Mouse (Mus musculus) spleen, postnatal 36 days (tissue): ENCODE results near the gene Gm2a.

ENCODE experiments used
- DNase-seq, 2 experiments: peaks; one replicate each; pipeline ENCODE4 v3.0.0; 2022; ENCODE audit warnings: low spot score in 2 of 2, mixed read lengths in 1 of 2

The Gm2a gene

DNA sequence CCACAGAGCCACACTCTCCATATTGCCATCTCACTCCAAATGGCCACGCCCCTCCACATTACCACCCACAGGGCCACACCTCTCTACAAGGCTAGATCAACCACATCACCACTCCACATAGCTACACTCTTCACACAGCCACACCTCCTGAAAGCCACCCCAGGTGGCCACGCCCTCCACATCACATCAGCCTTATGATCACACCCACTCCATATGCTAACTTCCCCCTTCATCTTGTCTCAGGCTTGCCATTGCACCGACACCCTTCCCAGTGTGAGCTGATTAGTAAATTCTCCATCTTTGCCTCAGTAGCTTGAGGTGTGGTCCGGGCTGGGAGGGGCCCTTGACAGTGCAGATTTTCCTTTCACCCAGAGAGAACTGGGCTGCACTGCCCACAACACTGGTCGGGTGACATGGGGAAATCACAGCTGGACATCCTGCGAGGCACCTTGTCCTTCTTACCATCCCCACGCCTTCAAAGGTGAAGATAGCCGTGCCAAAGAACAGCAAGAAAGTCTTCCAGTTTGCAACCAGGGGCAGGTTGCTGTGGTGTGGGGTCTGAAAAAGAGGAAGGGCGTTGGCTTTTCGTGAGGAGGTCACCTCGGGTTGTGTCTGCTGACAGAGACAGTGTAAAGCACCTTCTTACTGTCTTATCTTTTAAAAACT lies 33.3 kb downstream of the Gm2a start:
- peak; percentile 78 to 88 for DNase-seq

DNA sequence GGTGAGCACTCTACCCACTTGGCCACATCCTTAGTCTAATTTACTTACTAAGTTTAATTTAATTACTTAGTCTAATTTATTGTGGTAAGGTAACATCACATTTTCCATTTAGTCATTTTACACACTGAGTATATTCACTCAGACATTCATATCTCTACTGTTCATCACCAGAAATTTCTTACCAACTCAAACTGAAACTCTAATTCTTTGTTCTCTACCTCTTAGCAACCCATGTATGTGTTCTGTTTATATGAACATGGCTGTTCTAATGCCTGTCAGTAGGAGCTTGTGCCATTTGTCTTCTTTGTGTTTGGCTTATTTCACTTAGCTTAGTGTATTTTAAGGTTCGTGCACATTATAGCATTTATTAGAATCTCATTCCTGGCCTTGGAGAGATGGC lies 34.0 kb downstream of the Gm2a start:
- no peak for DNase-seq

- DNase-seq = no peak
These were observed 35.3 kb downstream of the Gm2a start for GRCm38 (mm10) chr11:55133204-55133603.

GRCm38 (mm10) chr11:55134407-55134806 lies 36.5 kb downstream of the Gm2a start:
- DNase-seq = no peak

- no peak for DNase-seq
These were observed 37.0 kb downstream of the Gm2a start for GRCm38 (mm10) chr11:55134871-55135270.

- peak; percentile 89 to 92 for DNase-seq
These were observed 39.0 kb downstream of the Gm2a start for GRCm38 (mm10) chr11:55136770-55137547.

DNA sequence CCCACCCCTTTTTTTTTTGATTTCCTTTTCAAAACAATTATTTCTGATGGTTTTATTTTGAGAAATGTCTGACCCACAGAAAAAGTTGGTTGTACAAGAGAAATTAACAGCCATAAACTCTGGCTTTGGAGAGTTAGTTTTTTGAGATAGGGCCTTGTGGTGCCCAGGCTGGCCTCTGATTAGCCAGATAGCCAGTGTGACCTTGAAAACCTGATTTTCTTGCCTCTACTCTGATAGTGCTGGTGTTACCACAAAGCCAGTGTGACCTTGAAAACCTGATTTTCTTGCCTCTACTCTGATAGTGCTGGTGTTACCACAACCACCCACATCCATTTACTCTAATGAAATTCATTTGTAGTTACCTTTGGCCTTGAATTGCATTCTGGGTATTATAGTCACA lies 39.7 kb downstream of the Gm2a start:
- DNase-seq = no peak

- DNase-seq = no peak
These were observed 43.6 kb downstream of the Gm2a start for GRCm38 (mm10) chr11:55141502-55141901.

DNA sequence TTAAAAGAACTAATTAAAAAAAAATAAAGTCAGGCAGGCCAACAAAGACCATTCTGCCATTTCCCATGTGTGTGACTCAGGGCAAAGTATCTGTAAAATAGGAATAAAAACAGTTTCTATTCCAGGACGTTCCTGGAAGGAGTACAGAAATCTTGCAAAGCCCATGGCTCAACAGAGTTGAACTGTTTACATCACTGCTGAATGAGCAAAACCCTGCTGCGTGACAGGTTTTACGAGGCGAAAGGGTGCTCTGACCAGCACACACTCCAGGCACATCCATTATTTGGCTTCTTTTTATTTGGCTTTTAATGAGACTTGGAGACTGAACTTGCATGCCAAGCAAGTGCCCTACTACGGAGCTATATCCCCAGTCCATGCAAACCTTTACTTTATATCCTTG lies 46.1 kb downstream of the Gm2a start:
- DNase-seq = no peak

DNA sequence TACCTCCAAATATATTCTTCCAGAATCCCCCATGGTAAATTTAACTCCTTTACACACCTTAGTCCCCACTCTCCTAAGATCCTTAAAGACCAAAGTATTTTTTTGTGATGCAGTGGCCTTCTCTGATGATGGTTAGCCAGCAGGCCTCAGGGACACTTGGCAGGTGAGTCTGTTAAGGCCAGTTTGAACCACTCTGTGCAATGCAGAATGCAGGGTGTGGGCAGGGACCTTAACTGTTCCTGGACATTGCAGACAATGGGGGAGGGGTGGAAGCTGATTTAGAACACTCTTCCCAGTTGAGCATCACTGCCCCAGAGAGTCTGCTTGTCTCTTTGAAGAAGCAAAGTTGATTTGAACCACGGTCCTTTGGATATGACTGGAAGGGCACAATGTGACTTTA lies 48.9 kb downstream of the Gm2a start:
- DNase-seq = no peak

DNA sequence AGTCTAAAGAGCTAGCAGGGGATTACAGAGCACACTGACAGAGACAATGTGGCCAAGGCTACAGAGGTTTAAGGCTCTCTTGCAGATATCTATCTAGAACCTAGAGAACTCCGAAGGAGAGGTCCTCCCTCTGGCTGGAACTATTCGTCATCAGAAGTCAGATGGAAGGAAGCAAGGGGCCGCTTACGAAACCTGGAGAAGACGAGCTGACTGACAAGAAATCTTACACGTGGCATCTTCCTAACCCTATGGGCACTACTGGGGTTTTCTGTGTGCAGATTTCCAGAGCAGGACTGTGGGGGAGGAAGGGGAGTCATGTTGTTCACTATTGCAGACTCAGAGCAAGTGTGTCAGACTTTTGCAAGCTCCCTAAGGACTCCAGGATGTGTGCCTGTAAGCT lies 49.5 kb downstream of the Gm2a start:
- no peak for DNase-seq

DNA sequence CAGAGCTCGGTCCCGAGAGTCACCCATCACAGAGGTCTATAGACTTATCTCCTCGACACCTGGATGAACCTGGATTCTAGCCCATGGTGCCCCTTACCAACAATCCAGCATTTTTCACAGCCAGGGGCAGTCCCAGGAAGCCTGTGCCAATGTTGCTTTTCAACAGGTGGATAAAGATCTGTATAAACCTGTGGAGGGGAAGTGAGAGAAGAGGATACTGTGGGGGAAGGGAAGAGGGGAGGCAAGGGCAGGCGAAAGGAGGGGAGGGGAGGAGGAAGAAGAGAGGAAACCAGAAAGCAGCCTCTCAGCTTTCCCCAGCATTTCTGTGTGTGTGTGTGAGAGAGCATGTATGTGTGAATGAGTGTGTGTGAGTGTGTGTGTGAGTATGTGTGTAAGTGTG lies 50.5 kb downstream of the Gm2a start:
- peak in 1 of 2 experiments; percentile 35 for DNase-seq

GRCm38 (mm10) chr11:55151608-55152007 lies 53.7 kb downstream of the Gm2a start, which contains the start of gene Slc36a3:
Gene Slc36a3, minus strand, starts transcription at chr11:55151708.
- DNase-seq = no peak

- peak; percentile 15 to 43 for DNase-seq
These were observed 56.6 kb downstream of the Gm2a start for GRCm38 (mm10) chr11:55154398-55155069.

DNA sequence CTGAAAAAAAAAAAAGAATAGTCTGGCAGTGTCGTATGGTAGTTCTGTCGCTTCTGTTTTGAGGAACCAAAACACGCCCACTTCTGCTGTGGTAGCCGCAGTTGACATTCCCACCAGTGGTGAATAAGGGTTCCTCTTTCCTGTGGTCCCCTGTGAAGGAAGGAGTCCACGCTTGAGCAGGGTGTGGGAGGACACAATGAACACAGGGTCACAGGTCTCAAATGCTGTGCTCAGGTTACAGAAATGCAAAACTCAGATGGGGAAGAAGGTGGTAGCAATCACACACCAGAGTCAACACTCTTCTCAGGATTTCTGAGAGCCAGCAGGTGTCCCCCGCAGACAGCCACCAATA lies 57.1 kb downstream of the Gm2a start:
- DNase-seq = peak; percentile 86 to 88

GRCm38 (mm10) chr11:55158785-55159359 lies 61.0 kb downstream of the Gm2a start:
- DNase-seq = peak; percentile 84 to 87
